Mouse (Mus musculus): ENCODE measurements at regions not wholly inside any gene's neighbourhood (a gene's known extent, or its start where the extent isn't known, plus 50 kb on each side); places are given as distances from the start of the nearest gene placed in this dataset.

DNA sequence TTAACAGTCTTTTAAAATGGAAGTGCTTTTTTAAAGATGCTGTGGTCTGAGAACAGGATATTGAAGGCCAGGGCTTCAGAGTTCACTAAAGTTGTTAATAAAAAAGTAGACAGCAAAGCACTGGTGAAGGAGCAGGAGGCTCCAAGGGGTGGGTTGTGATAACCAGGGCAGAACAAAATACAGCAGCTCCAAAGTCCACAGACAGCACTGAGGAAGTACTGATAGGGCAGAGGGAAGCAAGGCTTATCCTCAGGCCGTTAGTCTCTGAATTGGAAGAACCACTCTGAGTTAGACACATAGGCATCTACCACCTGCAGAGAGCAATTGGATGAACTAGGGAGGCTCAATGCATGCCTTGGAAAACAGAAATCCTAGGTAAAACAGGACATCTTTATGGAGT, 62.1 kb downstream of the P2ry1 start:
- DNase-seq (ENCODE audit: low spot score) = no peak

DNA sequence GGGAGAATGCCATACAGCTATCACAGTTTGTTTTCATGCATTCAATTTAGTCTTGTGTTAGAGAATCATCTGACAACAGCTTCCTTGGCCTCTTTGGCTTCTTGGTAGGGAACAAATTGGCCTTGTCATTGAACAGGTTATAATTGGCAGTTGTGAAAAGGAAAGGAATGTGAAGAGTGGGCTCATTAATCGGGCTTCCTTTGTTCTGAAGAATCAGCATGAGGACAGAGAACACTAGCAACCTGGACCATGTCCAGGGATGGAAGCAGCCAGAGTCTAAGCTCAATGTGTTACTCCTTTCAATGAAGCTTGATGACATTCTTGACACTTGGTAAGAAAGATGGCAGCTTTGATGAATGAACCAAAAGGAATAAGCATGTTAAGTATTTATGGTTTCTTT, 64.5 kb downstream of the P2ry1 start:
- DNase-seq (ENCODE audit: low spot score) = no peak

DNA sequence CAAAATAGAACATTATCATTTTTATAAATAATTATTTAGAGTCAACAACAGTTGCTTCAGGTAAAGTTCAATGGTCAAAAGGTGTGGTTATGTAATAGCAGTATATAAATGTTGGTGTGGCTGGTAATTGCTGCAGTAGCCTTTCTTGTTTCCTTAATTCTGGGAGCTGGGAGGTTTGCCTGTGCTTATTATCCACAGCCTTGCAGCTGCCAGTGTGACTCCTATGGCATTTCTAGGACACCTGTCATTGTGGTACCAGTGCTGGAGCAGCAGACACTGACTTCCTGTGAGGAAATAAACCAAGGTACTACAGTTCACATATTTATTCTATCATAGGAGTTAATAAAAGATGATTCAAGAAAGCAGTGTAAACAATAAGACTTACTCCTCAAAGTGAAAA, 65.6 kb downstream of the P2ry1 start:
- no peak for DNase-seq (ENCODE audit: low spot score)

DNA sequence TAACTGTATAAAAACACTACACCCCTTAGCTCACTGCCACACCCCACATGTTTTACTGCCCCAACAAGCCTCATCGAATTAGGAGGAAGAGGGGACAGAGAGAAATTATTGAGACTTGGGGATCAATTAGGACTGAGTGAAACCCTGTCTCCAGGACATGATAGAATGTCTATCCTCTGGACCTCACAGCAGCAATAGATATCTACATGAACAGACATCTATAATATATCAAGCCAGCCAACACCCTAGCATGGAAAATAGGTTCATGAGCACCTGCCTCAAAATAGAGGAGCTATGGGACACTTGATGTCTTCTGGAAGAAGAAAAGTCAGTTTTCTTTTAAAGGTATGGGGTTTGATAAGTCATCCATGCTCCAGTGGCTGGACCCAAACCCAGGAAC, 68.4 kb downstream of the P2ry1 start:
- no peak for DNase-seq (ENCODE audit: low spot score)

DNA sequence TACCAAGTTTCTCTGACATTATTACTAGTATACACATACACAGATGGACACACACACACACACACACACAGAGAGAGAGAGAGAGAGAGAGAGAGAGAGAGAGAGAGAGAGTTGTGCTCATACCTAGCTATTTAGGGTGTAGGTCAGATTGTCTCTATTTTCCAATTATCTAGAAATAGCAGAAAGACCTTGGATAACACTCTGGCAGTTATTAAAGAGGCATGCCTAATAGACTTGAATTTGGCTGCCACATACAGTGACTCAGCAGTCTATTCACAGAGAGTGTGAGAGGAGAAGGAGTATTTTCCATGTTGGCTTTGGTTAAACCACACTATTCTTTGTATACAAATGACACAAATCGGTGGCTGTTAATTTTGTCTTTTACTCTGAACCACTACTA, 69.7 kb downstream of the P2ry1 start:
- no peak for DNase-seq (ENCODE audit: low spot score)

DNA sequence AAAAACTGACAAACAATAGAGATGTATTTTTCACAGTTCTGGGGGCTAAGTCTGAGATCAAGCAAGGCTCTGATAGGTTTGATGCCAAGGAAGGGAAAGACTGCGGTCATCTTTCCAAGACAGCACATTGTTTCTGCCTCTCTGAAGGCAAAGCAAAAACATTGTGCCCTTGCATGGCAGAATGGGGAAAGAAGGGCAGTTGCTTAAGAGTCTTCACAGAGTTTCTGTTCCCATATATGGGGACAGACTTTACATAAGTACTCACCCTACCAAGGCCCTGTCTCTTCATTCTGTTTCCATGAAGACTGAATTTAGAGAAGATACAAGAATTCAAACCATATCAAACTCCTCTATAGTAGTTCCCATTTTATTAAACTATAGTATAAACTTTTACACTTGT, 70.5 kb downstream of the P2ry1 start:
- no peak for DNase-seq (ENCODE audit: low spot score)

DNA sequence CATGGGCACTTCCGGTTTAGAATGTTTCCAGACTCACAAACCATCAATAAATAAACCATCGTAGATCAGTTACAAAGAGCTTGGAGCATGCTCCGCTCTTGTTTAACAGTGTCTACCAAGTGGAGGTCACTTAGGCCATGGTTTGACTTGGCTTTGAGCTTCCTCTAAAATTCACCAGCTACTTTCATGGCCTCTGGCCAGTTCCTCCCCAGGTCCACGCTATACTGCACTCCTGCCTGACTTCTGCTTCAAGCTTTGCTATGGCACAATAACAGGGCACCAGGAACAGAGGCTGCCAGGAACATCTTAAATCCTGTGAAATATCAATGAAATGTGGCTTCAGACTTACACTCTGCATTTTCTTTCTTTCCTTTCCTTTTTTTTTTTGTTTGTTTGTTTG, 71.2 kb downstream of the P2ry1 start:
- DNase-seq (ENCODE audit: low spot score) = no peak

DNA sequence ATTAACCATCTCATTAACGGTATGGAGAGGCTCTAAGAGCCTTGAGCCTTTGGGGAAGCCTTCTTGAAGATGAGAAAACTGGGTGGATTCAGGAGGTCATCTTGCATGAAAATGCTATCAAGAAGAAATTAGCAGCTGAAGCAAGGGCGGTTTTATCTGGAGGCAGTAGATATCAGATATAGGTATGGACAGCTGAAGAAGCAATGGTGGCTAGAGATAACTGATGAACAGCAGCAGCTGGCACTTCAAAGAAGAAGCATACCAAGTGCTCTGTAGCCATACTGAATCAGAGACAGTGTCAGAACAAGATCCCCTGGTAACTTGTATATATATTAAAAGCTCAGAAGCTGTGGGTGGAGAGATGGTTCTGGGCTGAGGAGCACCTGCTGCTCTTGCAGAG, 73.2 kb downstream of the P2ry1 start:
- no peak for DNase-seq (ENCODE audit: low spot score)

DNA sequence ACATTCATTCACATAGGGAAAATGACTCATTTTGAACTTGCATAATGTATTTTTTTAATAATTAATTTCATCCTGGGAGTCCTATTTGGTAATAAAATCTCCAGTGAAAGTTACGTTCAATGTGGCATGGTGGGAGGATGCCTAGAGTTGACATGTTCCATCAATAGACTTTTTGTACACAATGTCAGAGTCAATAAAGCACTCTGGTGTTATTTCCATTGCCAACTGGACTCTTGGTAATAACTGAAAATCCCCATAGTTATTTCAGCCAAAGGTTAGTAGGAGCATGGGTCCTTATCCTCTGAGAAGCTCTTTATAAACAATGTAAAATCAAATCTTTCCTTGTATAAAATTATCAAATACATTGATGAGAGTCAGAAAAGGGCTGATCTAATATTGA, 87.3 kb downstream of the P2ry1 start:
- DNase-seq (ENCODE audit: low spot score) = no peak

DNA sequence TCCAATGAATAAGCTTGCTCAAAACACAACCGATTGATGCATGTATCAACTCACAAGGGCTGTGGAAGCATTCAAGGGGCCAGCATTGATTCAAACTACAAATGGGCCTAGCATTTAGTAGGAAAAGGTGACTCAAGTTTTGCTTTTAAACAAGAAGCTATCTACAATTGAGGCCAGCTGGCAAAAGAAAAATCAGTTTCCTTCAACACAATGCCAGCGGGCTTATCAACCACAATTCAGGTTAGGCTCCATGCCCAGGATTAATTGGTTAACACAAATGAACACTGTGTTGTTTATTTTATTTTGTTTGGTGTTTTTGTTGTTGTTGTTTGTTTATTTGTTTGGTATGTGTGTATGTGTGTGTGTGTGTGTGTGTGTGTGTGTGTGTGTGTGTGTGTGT, 89.4 kb downstream of the P2ry1 start:
- no peak for DNase-seq (ENCODE audit: low spot score)

DNA sequence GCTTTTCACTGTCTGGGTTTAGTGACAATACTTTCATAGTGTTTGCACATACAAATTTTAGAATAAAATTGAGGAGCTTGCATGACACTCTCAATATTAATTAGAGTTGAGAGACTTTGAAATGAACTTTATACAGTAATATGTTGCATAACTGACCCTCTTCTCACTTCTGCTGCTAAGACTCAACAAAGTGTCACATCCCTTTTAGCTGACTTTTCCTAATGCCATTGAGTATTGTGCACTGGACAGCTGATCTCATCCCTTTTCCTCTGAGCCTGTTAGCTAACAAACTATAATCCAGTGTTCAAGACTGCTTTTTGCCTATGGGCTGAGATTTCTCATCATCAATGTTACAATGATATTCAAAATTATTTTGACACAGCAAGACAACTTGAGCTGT, 113.8 kb downstream of the P2ry1 start:
- DNase-seq (ENCODE audit: low spot score) = no peak

DNA sequence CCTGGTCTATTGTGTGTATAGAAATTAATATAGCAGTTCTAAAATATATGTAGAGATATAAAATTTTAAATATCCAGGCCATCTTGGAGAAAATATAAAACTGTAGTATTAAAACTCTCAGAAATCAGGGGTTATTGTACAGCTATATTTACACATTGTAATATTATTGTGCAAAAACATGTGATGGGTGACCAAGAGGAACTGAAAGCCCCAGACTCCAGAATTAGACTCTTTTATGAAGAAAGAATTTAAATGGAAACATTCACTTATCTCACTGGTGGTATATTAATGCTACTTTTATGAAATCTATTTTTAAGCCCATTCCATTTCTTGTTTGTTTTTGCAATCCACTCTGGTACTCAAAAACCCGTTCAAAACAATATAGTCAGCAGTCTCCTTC, 130.5 kb downstream of the P2ry1 start:
- DNase-seq (ENCODE audit: low spot score) = no peak

DNA sequence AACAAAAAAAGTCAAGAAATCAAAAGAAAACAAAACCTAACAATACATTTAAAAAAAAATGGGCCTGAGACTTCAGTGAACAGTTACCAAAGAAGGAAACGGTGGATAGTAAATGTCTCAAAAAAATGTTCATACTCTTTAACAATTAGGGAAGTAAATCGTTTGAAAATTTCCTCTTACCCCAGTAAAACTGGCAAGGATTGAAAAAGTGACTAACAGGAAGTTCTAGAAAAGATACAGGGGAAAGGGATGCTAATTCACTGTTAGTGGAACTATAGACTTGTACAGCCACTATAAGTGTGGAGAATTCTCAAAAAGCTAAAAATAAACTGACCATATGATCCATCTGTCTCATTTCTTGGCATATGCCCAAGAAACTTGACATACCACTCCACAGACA, 151.5 kb downstream of the P2ry1 start:
- DNase-seq (ENCODE audit: low spot score) = no peak

DNA sequence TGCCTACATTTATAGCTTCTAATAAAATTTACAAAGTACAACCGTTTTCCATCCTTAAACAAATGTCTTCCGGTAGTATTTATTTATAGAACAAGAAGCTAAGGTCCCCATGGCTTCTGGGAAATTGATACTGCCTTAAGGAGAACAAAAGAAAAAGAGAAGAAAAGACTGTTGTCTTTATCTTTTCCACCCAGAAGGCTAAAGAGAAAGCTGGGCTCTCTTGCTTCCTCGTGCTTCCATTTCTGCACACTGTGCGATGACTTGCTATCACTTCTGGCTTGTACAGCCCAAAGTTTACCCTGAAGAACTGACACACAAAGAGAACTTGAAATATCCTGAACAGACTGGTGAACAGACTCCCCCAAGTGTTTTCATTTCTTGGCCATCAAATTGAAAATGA, 157.2 kb downstream of the P2ry1 start:
- no peak for DNase-seq (ENCODE audit: low spot score)

DNA sequence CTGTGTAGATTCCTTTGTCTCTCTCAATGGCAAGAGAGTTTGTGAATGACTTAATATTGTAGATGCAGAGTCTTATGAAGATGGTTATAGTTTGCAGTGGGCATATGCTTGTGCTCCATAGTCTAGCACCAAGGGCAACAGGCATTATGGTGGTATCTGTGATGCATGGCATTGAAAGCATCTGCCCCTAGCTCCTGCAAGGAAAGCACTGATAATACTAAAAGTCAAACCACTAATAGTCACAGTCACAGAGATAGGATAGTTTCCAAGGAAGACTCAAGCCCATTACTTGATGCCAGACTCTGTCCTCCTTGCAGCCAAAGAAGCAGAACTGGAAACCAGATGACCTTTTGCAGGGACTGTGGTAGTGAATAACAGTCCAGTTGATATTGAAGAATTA, 158.8 kb downstream of the P2ry1 start:
- DNase-seq (ENCODE audit: low spot score) = no peak

DNA sequence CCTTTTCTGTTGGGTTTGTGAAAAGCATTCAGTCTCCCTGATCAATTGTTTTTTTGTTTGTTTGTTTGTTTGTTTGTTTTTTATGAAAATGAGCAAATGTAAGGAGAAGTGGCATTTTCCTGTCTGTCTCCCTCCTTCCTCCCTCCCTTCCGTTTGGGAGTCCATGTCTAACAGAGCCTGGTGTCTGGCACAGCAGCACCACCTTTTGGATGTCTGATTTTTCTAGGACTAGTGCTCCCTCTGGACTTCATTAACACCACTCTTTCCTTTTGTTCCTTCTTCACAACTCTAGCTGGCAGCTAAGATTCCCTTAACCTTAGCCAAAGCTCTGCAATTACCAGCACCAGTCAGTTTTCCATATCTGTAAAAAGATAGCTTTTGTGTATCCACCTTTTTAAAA, 175.6 kb upstream of the Rap2b start:
- no peak for DNase-seq (ENCODE audit: low spot score)

DNA sequence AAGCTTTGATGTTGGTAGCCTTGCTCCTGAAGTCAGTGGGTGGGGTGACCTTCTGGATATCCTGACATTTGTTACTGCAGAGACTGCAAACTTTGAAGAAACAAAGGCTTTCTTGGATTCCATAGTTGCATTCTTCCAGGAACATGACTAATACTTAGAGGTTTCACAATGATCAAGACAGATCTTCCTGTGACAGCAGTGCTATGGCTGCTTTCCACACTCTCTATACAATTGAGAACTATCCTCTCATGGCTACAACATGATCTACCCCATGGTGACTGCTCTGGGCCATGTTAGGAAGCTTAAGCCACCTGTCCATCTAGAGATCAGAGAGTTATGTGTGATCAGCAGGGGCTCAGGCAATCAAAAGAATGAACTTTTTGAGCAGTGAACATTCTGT, 172.8 kb upstream of the Rap2b start:
- DNase-seq (ENCODE audit: low spot score) = peak; percentile 39

DNA sequence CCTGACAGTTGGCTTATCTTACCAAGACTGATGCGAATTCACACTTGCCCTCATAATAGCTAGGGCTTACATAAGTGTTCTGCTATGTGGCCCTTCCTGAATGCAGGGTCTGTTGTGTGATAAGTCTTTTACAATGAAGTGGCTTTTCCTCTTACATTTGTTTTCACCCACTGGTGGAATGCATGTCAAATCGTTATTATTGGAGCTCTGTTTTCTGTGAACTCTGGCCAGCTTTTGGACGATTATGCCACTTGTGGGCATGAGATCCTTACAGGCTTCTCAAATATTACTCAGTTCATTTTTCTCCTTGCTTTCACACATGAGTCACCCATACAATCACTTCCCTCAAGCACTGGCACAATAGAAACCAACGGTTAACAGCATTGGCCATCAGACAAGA, 144.9 kb upstream of the Rap2b start:
- peak; percentile 29 for DNase-seq (ENCODE audit: low spot score)

DNA sequence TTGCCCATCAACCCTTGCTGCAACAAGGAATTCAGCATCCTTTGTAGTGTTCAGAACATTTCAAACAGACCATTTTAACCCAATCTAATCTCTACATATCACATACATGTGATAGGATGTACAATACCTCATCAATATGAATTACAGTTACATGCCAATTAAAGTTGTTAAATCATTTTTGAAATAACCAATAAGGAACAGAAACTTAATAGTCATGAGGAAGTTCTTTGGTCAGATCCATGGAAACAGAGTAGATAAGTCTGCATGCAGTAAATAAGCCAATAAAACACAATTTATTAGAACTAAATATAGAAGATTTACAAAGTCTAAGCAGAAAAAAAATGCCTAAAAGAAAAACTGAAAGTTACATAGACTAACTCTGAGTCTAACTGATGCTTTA, 136.9 kb upstream of the Rap2b start:
- no peak for DNase-seq (ENCODE audit: low spot score)

DNA sequence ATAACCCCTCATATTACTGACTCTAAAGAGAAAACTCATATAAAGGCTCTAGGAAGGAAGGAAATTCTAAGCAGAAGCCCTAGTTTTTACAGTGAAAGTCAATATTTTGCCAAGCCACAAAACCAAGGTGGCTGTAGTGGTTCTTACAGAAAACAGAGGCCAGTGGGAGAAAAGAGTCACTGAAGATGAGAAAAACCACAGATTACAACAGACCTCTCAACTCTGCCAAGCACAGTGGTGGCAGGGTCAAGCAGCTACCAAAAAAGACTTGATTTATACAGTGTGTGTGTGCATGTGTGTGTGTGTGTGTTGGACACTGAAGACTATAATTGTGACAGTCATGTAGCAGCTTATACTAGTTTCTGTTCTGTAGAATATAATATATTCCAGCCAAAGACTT, 136.4 kb upstream of the Rap2b start:
- peak; percentile 27 for DNase-seq (ENCODE audit: low spot score)

DNA sequence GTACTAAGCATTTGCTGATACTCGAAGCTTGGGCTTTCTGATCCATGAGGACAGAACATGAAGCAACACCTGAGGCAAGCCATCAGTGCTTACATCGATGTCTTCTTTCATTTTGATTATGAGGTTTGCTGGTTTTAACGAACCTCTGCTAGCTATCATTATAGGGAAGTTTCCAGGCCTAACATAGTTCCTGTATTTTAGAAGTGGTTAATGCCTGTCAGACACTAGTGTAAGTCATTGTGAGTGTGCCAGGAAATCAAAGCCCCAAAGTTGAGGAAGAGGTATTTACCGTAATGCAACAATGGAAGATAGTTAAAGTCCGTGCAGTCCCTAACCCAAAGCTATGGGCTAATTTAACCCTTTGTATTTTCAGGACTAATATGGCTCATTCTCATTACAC, 120.1 kb upstream of the Rap2b start:
- no peak for DNase-seq (ENCODE audit: low spot score)

DNA sequence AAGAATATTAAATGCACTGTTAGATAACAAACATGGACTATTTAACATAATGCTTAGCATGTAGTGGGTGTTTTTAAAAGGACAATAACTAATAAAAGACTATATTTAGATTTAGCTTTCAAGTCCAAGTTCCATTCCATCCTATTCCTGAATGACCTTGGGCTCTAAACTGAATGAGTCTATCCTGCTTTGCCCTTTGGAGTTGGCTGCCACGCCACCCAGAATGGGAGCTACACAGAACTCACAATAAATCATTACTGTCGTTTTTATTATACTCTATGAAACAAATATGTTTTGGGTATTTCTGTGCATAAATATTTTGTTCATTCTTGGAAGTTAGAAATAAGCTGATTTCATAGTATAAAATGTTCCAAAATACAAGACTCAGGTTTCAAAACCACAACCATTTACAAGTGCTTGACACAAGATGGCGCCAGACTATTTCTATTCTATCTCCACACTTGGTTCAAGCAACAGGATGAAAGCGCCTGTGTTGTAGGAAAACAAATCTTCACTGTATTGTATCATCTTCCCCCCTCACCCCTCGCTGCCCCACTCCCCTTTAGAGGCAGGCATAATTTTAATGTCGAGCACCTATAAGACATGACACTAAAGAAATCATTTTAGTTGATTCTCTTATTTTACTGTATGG, 117.4 kb upstream of the Rap2b start:
- DNase-seq (ENCODE audit: low spot score) = peak; percentile 81

DNA sequence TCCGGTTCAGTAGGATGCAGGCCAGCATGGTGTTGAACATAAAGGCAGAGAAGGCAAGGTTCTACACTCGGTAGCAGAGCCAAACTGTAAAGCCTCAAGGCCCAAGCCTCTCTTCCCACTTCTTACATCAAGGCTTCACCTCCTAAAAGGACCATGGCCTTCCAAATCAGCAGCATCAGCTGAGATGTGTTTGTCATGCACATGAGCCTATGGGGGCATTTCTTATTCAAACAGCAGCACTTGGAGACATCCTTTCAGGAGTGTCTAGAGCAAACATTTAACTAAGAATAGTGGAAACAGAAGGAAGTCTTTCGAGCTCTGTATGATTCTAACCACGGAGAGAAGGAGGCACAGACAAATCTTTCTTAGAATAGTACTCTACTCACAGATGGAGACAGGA, 115.0 kb upstream of the Rap2b start:
- no peak for DNase-seq (ENCODE audit: low spot score)

DNA sequence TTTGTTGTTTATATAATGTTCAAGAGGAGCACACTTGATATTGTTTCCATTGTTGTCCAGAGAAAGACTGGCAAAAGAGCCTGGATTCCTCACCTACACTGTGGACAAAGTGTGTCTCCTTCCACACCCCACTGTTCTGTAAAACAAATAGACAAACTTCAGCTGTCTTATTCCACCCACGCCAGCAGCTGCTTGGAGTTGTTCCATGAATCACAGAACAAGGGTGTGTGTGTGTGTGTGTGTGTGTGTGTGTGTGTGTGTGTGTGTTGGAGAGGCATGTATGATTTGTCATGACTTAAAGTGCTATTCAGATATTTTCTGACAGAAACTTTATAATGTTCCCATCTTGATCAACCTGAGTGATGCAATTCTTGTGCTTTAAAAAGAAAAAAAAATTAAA, 114.1 kb upstream of the Rap2b start:
- DNase-seq (ENCODE audit: low spot score) = peak; percentile 33

DNA sequence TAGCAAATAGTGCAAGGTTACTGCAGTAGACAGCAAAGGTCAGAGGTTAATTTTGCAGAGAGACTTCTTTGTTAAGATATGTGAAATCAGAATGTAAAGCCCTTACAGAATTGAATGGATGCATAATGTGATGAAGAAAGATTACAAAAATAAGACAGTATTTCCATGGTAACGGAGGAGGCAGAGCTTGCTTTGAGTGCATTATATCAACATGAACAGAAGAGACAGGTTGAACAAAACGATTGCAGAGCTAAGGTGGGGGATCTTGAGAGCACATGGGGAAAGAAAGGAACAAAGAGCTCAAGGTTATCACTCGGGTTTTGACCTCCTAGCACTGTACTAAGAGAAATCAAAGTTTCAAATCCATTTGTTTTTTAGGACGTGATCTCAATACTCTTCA, 106.2 kb upstream of the Rap2b start:
- DNase-seq (ENCODE audit: low spot score) = no peak

Measured in adipocyte (in vitro differentiated cells).